Mouse (Mus musculus) embryonic fibroblast, embryonic 13.5 days (primary cell): ENCODE data around the gene Bcl7a.

Source experiments
- CTCF ChIP-seq: IDR thresholded peaks from 2 replicates; pipeline ENCODE4 v1.5.1; 2011; ENCODE audit warnings: mild to moderate bottlenecking, control low read depth, low read length, moderate library complexity, borderline replicate concordance; ENCODE audit not compliant: insufficient read depth
- POLR2A ChIP-seq: IDR thresholded peaks from 2 replicates; pipeline ENCODE4 v1.6.1; 2011; ENCODE audit warnings: low read depth, mild to moderate bottlenecking, control low read depth, low read length, moderate library complexity

DNA sequence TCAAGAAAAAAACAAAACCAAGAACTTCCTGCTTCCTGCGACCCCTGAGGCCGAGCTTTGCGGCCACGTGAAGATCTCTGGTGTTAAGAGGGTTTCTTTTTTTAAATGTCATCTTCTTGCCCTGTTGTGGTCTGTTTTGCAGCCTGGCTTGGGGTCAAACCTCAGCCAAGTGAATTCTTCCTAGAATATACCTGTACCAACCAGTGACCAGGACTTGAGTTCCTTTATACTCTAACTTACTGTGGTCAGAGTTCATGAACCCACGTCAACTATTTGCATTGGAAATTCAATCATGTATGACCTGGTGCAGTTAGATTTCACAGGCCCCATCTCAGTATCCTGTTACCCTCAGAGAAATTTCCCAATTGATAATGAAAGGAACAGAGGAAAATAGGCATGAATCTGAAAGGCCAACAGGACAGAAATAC is 35.9 kb downstream of the Bcl7a start:
- TF ChIP-seq CTCF: no peak
- TF ChIP-seq POLR2A: no peak
